Mouse (Mus musculus): ENCODE results near the gene Ppfibp2.

GRCm38 (mm10) chr7:107644987-107645386 is 50.0 kb downstream of the Ppfibp2 start:
- TF ChIP-seq CTCF (IDR thresholded peaks at IDR 0.05; ENCODE audit: low read depth) (peak; percentile 51), EP300 (IDR thresholded peaks at IDR 0.05; ENCODE audit: low read depth) (no peak)
